Mouse (Mus musculus) embryonic facial prominence, embryonic 14.5 days (tissue): Measurements from ENCODE around the gene Lyzl4. TPM values are rescaled to one million over a fixed set of nuclear protein-coding genes. Genes with fewer than 3 reads are reported as not detected.
A peak's percentile ranks its signal among the peaks of the same experiment; 100 is the strongest.

ENCODE experiments used
- ATAC-seq: fragments of 200-750 bp; cut with Nextera tagmentation; 2 replicates; pipeline ENCODE4 v1.8.0; 2017; ENCODE audit warnings: low read depth, moderate number of reproducible peaks, moderate TSS enrichment
- DNase-seq: peaks from one replicate; pipeline ENCODE4 v3.0.0-alpha.2; 2015; ENCODE audit warnings: low spot score
- H3K27ac ChIP-seq: fragments of 300-500 bp; sonication (generic); replicated peaks from 2 replicates; pipeline ENCODE4 v1.5.1; 2014; ENCODE audit warnings: low read depth, mild to moderate bottlenecking, low read length, moderate library complexity
- H3K27me3 ChIP-seq: fragments of 300-500 bp; sonication (generic); replicated peaks from 2 replicates; pipeline ENCODE4 v1.6.1; 2014; ENCODE audit warnings: low read length; ENCODE audit not compliant: control insufficient read depth, insufficient read depth
- H3K36me3 ChIP-seq: fragments of 300-500 bp; sonication (generic); 2 replicates; pipeline ENCODE4 v1.6.1; 2014; ENCODE audit warnings: low read length, mixed read lengths; ENCODE audit not compliant: control insufficient read depth, insufficient read depth
- H3K4me1 ChIP-seq: fragments of 300-500 bp; sonication (generic); 2 replicates; pipeline ENCODE4 v1.6.1; 2014; ENCODE audit warnings: antibody characterized with exemption, low read length; ENCODE audit not compliant: control insufficient read depth, insufficient read depth
- H3K4me2 ChIP-seq: fragments of 300-500 bp; sonication (generic); 2 replicates; pipeline ENCODE4 v1.6.1; 2014; ENCODE audit warnings: low read depth, mild to moderate bottlenecking, low read length, moderate library complexity, mixed read lengths
- H3K4me3 ChIP-seq: fragments of 300-500 bp; sonication (generic); 2 replicates; pipeline ENCODE4 v1.5.1; 2014; ENCODE audit warnings: low read depth, mild to moderate bottlenecking, low read length
- H3K9ac ChIP-seq: fragments of 300-500 bp; sonication (generic); 2 replicates; pipeline ENCODE4 v1.6.1; 2014; ENCODE audit warnings: low read depth, mild to moderate bottlenecking, low read length, moderate library complexity, mixed read lengths
- H3K9me3 ChIP-seq: fragments of 300-500 bp; sonication (generic); 2 replicates; pipeline ENCODE4 v1.6.1; 2016; ENCODE audit warnings: low read length; ENCODE audit not compliant: control insufficient read depth
- WGBS: fragments of 180-500 bp; shearing (Covaris S2); extraction: QIAGEN DNeasy Blood & Tissue Kit; methylation state at CpG from one replicate; pipeline ENCODE4 v1.1.7; 2014; 5-methylcytosine and 5-hydroxymethylcytosine counted together
- polyA plus RNA-seq: library from polyadenylated mRNA; unstranded; fragments of >200 nt; fragmentation: Nextera tagmentation; extraction: Ambion mirVana; gene quantifications from 2 replicates; pipeline ENCODE4 v1.2.1, GENCODE M21; 2014

Lyzl4 gene
- polyA plus RNA-seq, 1 experiment from 2014 or later = 1.7 TPM

DNA sequence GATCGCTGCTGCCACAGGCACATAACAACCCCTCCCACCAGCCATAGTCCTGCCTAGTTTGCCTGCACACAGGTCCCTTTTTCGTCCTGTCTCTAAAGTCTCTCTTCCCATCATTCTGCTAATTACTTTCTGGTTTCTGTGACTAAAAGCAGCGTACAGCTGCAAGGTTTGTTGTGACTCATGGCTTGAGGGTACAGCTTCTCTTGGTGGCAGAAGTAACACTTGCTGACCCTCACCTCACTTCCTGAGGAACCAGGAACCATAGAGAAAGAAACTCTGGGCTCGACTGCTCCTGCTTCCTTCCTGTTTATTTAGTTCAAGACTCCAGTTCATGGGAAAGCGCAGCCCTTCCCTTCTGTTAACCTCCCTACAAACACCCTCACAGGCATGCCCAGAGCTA, 67.5 kb downstream of the Lyzl4 start:
- no peak overlapping the region for H3K9ac ChIP-seq
- no peaks in the 10 kb centered on the region for H3K27me3 ChIP-seq
- no peak overlapping the region for H3K4me3 ChIP-seq
- no peaks in the 10 kb centered on the region for H3K9me3 ChIP-seq
- no peak overlapping the region for H3K27ac ChIP-seq
- no peak for DNase-seq
- ATAC-seq = no peak
- WGBS = 62% methylated on average over 5 of the region's 5 CpGs
- H3K4me1 ChIP-seq = no peaks in the 10 kb centered on the region
- H3K4me2 ChIP-seq = no peak overlapping the region
- no peaks in the 10 kb centered on the region for H3K36me3 ChIP-seq

DNA sequence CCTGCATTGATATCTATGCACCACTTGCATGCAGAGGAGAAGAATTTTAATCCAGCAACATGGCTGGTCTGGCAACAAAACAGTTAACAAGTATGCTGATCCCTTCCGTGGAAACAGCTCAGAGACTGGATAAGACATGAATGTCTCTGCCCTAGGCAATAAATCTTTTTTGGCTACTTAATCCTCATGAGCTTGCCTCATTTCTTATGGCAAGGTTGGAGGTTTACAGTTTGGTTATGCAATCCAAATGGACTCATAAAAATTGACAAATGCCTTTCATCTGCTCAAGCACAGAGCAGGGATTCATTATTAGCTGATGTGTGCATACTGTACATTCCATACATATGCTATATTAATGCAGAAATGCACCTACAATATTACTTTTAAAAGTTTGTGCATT, 73.4 kb downstream of the Lyzl4 start:
- H3K27ac ChIP-seq = no peak overlapping the region
- DNase-seq = no peak
- H3K9ac ChIP-seq = no peak overlapping the region
- no peak for ATAC-seq
- H3K4me3 ChIP-seq = no peak overlapping the region
- 10% methylated on average over 1 of the region's 1 CpGs for WGBS
- H3K4me1 ChIP-seq = no peaks in the 10 kb centered on the region
- no peaks in the 10 kb centered on the region for H3K27me3 ChIP-seq
- H3K36me3 ChIP-seq = no peaks in the 10 kb centered on the region
- H3K4me2 ChIP-seq = no peak overlapping the region
- no peaks in the 10 kb centered on the region for H3K9me3 ChIP-seq

DNA sequence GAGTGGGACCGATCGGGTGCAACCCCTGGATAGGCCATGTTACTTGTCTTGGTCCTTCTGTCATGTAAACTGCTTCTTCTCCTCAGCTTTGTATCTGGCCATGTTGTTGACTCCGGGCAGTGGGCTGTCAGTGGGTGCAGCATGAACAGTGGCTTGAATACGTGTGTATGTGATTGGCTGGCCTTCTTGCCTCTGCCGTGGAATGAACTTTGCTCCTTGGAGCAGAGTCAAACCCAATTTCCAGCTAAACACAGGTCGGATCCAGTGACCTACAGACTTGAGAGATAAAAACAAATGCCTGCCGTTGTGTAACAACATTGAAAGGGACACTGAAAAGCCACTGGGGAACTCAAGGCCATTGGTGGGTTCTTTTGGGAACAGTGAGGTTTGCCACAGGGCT, 75.5 kb downstream of the Lyzl4 start:
- no peaks in the 10 kb centered on the region for H3K27me3 ChIP-seq
- no peak overlapping the region for H3K9ac ChIP-seq
- no peaks in the 10 kb centered on the region for H3K36me3 ChIP-seq
- H3K9me3 ChIP-seq = no peaks in the 10 kb centered on the region
- no peak overlapping the region for H3K4me2 ChIP-seq
- no peaks in the 10 kb centered on the region for H3K4me1 ChIP-seq
- 77% methylated on average over 7 of the region's 7 CpGs for WGBS
- no peak overlapping the region for H3K4me3 ChIP-seq
- no peak for DNase-seq
- no peak overlapping the region for H3K27ac ChIP-seq
- ATAC-seq = no peak

DNA sequence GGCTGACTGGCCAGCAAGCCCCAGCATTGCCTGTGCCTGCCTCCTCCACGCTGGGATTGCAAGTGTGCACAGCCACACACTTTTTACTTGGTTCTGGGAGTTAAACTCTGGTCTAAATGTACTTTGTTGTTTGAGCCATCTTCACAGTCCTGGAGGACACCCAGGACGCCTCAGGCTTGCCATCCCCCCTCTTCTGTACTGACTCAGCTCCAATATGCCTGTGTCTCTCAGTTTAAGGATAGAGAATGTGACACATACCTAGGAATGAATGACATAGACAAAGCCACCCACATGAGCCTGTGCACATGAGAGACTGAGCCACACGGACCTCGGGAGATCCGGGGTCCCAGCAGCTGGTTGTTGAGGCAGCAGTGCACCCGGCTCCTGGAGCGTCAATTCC, 78.6 kb downstream of the Lyzl4 start:
- DNase-seq = no peak
- whole genome bisulfite sequencing = 75% methylated on average over 7 of the region's 7 CpGs
- Histone ChIP-seq H3K4me3 (no peak overlapping the region), H3K9ac (no peak overlapping the region), H3K4me2 (no peak overlapping the region), H3K4me1 (no peaks in the 10 kb centered on the region), H3K9me3 (no peaks in the 10 kb centered on the region), H3K27me3 (no peaks in the 10 kb centered on the region), H3K36me3 (no peaks in the 10 kb centered on the region), H3K27ac (no peak overlapping the region)
- ATAC-seq = no peak

DNA sequence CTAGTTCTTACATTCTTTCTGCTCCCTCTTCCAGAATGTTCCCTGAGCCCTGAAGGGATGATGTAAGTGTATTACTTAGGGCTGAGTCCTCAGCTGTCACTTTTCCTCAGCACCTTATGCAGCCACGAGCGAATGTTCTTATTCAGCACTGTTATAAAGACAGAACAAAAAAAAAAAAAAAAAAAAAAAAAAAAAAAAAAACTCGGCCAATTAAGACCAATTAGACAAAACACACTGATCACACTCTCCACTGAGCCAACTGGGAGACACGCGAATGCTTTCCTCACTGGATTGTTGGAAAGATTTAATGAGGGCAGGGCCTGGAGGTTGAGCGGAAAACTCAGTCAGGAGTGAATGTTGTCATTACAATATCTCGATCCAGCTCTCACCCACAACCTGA, 81.4 kb downstream of the Lyzl4 start:
- H3K4me3 ChIP-seq = no peak overlapping the region
- no peak overlapping the region for H3K27ac ChIP-seq
- 69% methylated on average over 7 of the region's 7 CpGs for WGBS
- DNase-seq (no peak), ATAC-seq (no peak; the same call in 1 of the 2 replicates)
- peaks cover under 1% of the 10 kb centered on the region; the same call in 1 of the 2 replicates for H3K4me1 ChIP-seq
- H3K9me3 ChIP-seq = no peaks in the 10 kb centered on the region
- H3K4me2 ChIP-seq = no peak overlapping the region
- H3K9ac ChIP-seq = no peak overlapping the region
- H3K36me3 ChIP-seq = no peaks in the 10 kb centered on the region
- H3K27me3 ChIP-seq = no peaks in the 10 kb centered on the region

DNA sequence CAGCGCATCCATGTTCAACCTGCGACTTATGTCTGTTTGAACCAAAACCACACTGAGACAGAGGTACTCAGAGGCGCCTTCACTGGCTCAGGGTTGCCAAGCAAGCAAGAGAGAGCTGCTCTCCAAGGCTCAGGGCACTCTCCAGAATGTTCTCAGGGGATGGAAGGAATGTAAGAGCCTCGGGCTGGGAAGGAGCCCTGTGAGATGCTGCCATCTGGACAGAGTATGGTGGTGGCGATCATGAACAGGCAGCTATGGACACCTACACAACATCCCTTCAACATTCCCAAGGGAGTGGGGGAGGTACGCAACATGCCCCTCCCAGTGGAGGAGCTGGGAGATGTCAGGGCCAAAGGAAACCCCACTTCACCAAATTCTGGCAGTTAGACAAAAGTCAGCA, 83.7 kb downstream of the Lyzl4 start:
- 75% methylated on average over 6 of the region's 6 CpGs for WGBS
- Histone ChIP-seq H3K4me3 (no peak overlapping the region), H3K27ac (no peak overlapping the region), H3K4me1 (peaks cover 4% of the 10 kb centered on the region), H3K36me3 (no peaks in the 10 kb centered on the region), H3K27me3 (no peaks in the 10 kb centered on the region), H3K4me2 (no peak overlapping the region), H3K9me3 (no peaks in the 10 kb centered on the region), H3K9ac (no peak overlapping the region)
- no peak for DNase-seq
- ATAC-seq = no peak

DNA sequence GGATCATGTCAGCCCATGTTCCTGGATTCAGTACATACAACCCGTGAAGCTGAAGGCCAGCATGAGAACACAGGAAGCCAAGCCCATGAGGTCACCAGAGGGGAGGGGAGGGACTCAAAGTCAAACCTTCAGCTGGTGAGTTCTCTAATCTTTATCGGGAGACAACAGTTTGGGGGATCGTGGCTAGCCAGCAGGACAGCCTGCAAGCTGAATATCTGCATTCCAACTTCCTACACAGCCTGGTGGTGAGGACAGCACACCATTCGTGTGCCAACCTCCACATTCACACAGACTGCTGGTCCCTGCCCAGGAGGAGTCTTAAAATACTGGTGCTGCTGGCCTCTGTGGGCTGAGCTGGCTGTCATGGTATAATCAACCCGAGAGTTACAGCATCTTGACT, 85.0 kb downstream of the Lyzl4 start:
- Histone ChIP-seq H3K4me1 (peaks cover 4% of the 10 kb centered on the region), H3K9me3 (no peaks in the 10 kb centered on the region), H3K9ac (no peak overlapping the region), H3K27me3 (no peaks in the 10 kb centered on the region), H3K4me3 (no peak overlapping the region), H3K27ac (no peak overlapping the region), H3K36me3 (no peaks in the 10 kb centered on the region), H3K4me2 (no peak overlapping the region)
- no peak for ATAC-seq
- 51% methylated on average over 5 of the region's 5 CpGs for WGBS
- no peak for DNase-seq

DNA sequence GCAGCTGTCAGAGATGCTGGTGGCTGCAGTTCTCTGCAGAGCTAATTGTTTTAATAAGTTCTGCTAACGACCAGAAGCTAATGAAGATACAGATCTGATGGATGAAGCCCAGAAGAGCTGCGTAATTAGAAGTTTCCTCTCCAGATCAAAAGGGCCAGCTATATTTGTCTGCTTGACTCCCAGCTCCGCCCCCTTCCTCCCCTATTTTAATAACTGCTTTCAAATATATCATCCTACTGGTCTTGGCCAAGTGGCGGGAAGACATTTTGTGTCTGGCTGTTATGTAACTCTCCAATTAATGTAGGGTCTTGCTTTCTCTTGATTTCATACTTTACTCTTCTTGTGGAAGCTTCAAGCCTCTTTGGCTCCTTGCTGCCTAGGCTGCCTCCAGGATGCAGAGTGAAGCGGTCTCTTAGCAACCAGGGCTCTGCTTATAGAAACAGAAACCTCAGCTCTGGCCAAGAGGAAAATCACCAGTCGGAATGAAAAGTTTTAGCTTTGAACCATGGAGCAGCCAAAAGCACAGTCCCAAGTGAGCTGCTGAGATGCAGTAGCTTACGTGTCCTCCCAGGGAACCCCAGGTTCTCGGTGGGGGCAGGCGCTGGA, 86.4 kb downstream of the Lyzl4 start:
- Histone ChIP-seq H3K4me2 (no peak overlapping the region), H3K9ac (no peak overlapping the region), H3K9me3 (no peaks in the 10 kb centered on the region), H3K27me3 (no peaks in the 10 kb centered on the region), H3K4me3 (no peak overlapping the region), H3K27ac (no peak overlapping the region), H3K36me3 (no peaks in the 10 kb centered on the region), H3K4me1 (peaks cover 4% of the 10 kb centered on the region)
- WGBS = 54% methylated on average over 9 of the region's 9 CpGs
- DNase-seq = peak; percentile 87
- ATAC-seq = peak; percentile 82

DNA sequence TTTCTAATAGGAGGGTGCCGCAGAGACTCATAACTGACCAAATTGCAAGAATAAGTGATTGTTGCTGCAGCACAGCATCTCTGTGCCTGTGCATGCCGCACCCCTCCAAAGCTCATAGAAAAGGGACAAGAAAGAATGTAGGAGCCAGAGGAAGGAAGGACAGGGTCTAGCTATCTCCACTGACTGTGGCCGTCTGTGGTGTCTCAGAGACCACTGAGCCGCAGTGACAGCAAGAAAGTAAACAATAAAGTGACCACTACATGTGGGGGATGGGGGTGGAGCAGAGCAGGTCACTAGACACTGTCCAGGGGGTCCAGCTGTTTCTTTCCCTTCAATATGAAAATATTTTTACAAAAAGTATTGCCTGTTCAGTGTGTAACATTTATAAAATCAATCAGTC, 88.3 kb downstream of the Lyzl4 start:
- DNase-seq = no peak
- 65% methylated on average over 4 of the region's 4 CpGs for WGBS
- Histone ChIP-seq H3K9ac (no peak overlapping the region), H3K27me3 (no peaks in the 10 kb centered on the region), H3K4me1 (peaks cover 4% of the 10 kb centered on the region), H3K9me3 (no peaks in the 10 kb centered on the region), H3K36me3 (no peaks in the 10 kb centered on the region), H3K4me2 (no peak overlapping the region), H3K4me3 (no peak overlapping the region), H3K27ac (no peak overlapping the region)
- ATAC-seq = no peak
